Mouse (Mus musculus) heart, adult 2 months (tissue): Measurements from ENCODE around the gene Eef1b2. TPM values are rescaled to one million over a fixed set of nuclear protein-coding genes. Genes with fewer than 3 reads are reported as not detected.
A peak's percentile ranks its signal among the peaks of the same experiment; 100 is the strongest.

Experiments
- DNase-seq, 2 experiments: peaks; one replicate each; pipeline ENCODE4 v3.0.0; 2021
- H3K27ac ChIP-seq: fragments of 200-600 bp; 2 replicates; pipeline ENCODE4 v1.8.1; 2022
- H3K27me3 ChIP-seq: fragments of 200-500 bp; 2 replicates; pipeline ENCODE4 v1.6.1; 2012; ENCODE audit warnings: mild to moderate bottlenecking, low read length, inconsistent platforms, mixed read lengths; ENCODE audit not compliant: control insufficient read depth, insufficient read depth
- H3K36me3 ChIP-seq: fragments of 200-500 bp; 2 replicates; pipeline ENCODE4 v1.6.1; 2012; ENCODE audit warnings: low read length, inconsistent platforms; ENCODE audit not compliant: control insufficient read depth, insufficient read depth
- H3K4me1 ChIP-seq: fragments of 200-500 bp; 2 replicates; pipeline ENCODE4 v1.6.1; 2011; ENCODE audit warnings: low read length; ENCODE audit not compliant: control insufficient read depth, insufficient read depth
- H3K4me3 ChIP-seq: fragments of 200-600 bp; 2 replicates; pipeline ENCODE4 v1.8.1; 2022
- H3K79me2 ChIP-seq: fragments of 200-500 bp; replicated peaks from 2 replicates; pipeline ENCODE4 v1.6.1; 2012; ENCODE audit warnings: mild to moderate bottlenecking, inconsistent platforms, low read length, moderate library complexity, mixed read lengths; ENCODE audit not compliant: control insufficient read depth, insufficient read depth
- H3K9ac ChIP-seq: fragments of 200-500 bp; 2 replicates; pipeline ENCODE4 v1.6.1; 2012; ENCODE audit warnings: low read depth, mild to moderate bottlenecking, control low read depth, inconsistent platforms, low read length, mixed read lengths
- CTCF ChIP-seq: fragments of 200-600 bp; IDR thresholded peaks from 2 replicates; pipeline ENCODE4 v1.8.1; 2022; ENCODE audit warnings: antibody characterized with exemption, mild to moderate bottlenecking, moderate library complexity
- EP300 ChIP-seq: fragments of 200-500 bp; IDR thresholded peaks from 2 replicates; pipeline ENCODE4 v1.6.1; 2011; ENCODE audit warnings: low read depth, low read length, control low read depth; ENCODE audit not compliant: insufficient read depth
- POLR2A ChIP-seq: fragments of 200-500 bp; IDR thresholded peaks from 2 replicates; pipeline ENCODE4 v1.6.1; 2011; ENCODE audit warnings: mild to moderate bottlenecking, low read depth, low read length, control low read depth; ENCODE audit not compliant: insufficient read depth
- WGBS: fragments of 180-500 bp; shearing (Covaris S2); methylation state at CpG from one replicate; pipeline ENCODE4 v1.1.7; 2018; 5-methylcytosine and 5-hydroxymethylcytosine counted together
- intact Hi-C: fragments of 180-260 bp; cut with DNase I; formaldehyde crosslinking; loops from one replicate; pipeline ENCODE4 v1.15.1; 2025
- microRNA-seq, 2 experiments: library from miRNA; unstranded; fragments of <30 nt; microRNA quantifications; one replicate each; pipeline ENCODE4 v1.2.0; 2021
- polyA plus RNA-seq: library from polyadenylated mRNA; depleted of rRNA; stranded (reverse); fragments of >200 nt; gene quantifications from 2 replicates; pipeline ENCODE4 v1.2.3, GENCODE M21; 2012; rRNA removed
- total RNA-seq, 2 experiments: library from RNA; stranded (reverse); gene quantifications; 2 replicates each; pipeline ENCODE4 v1.2.3; 2021

The Eef1b2 gene
- total and polyA plus RNA-seq, 3 experiments = 149 to 481 (median 414) TPM

GRCm38 (mm10) chr1:63214631-63215030 is 38.0 kb downstream of the Eef1b2 start:
- H3K79me2 ChIP-seq = no peaks in the 10 kb centered on the region
- intact Hi-C loops = no loop called here
- peak overlapping the region; percentile 62 for H3K27ac ChIP-seq
- TF ChIP-seq POLR2A = no peak
- no peak for TF ChIP-seq EP300
- TF ChIP-seq CTCF = no peak
- H3K27me3 ChIP-seq = 0 out of 2 replicates have a peak, but pooled peaks cover 2% of the 10 kb centered on the region
- 45% methylated on average over 7 of the region's 7 CpGs for WGBS
- no peak overlapping the region for H3K4me3 ChIP-seq
- H3K9ac ChIP-seq = no peak overlapping the region
- no peak for DNase-seq
- no peaks in the 10 kb centered on the region for H3K36me3 ChIP-seq
- peaks cover 2% of the 10 kb centered on the region; the same call in 1 of the 2 replicates for H3K4me1 ChIP-seq

- peak; percentile 11; the same call in 1 of the 2 replicates for TF ChIP-seq CTCF
- no peak for TF ChIP-seq EP300
- Histone ChIP-seq H3K9ac (no peak overlapping the region), H3K27ac (no peak overlapping the region), H3K4me1 (0 out of 2 replicates have a peak, but pooled peaks cover 1% of the 10 kb centered on the region), H3K79me2 (no peaks in the 10 kb centered on the region), H3K36me3 (no peaks in the 10 kb centered on the region), H3K4me3 (no peak overlapping the region), H3K27me3 (no peaks in the 10 kb centered on the region)
- 94% methylated on average over 4 of the region's 4 CpGs for WGBS
- intact Hi-C loops = no loop called here
- no peak for DNase-seq
Observed at GRCm38 (mm10) chr1:63219277-63219676, 42.7 kb downstream of the Eef1b2 start.

- H3K79me2 ChIP-seq = no peaks in the 10 kb centered on the region
- no peaks in the 10 kb centered on the region for H3K27me3 ChIP-seq
- WGBS = 51% methylated on average over 4 of the region's 4 CpGs
- H3K4me3 ChIP-seq = no peak overlapping the region
- no peaks in the 10 kb centered on the region for H3K4me1 ChIP-seq
- no peak overlapping the region for H3K27ac ChIP-seq
- DNase-seq = no peak
- H3K9ac ChIP-seq = no peak overlapping the region
- no peak for TF ChIP-seq EP300
- no peak for TF ChIP-seq POLR2A
- TF ChIP-seq CTCF = no peak
- intact Hi-C loops = no loop called here
- no peaks in the 10 kb centered on the region for H3K36me3 ChIP-seq
Observed at GRCm38 (mm10) chr1:63225009-63225408, 48.4 kb downstream of the Eef1b2 start.

GRCm38 (mm10) chr1:63225890-63226289 is 49.3 kb downstream of the Eef1b2 start:
- Histone ChIP-seq H3K27ac (no peak overlapping the region), H3K4me1 (no peaks in the 10 kb centered on the region), H3K4me3 (no peak overlapping the region), H3K79me2 (no peaks in the 10 kb centered on the region), H3K27me3 (no peaks in the 10 kb centered on the region), H3K36me3 (no peaks in the 10 kb centered on the region), H3K9ac (no peak overlapping the region)
- intact Hi-C loops = no loop called here
- TF ChIP-seq POLR2A = no peak
- no peak for TF ChIP-seq CTCF
- TF ChIP-seq EP300 = no peak
- DNase-seq = no peak
- WGBS = 17% methylated on average over 7 of the region's 7 CpGs

- no peak overlapping the region for H3K27ac ChIP-seq
- H3K27me3 ChIP-seq = no peaks in the 10 kb centered on the region
- H3K36me3 ChIP-seq = no peaks in the 10 kb centered on the region
- no peak overlapping the region for H3K4me3 ChIP-seq
- no peaks in the 10 kb centered on the region for H3K4me1 ChIP-seq
- no peak overlapping the region for H3K9ac ChIP-seq
- intact Hi-C loops = no loop called here
- WGBS = 80% methylated on average over 5 of the region's 5 CpGs
- TF ChIP-seq EP300 (no peak), POLR2A (no peak), CTCF (no peak)
- no peaks in the 10 kb centered on the region for H3K79me2 ChIP-seq
- no peak for DNase-seq
Observed at GRCm38 (mm10) chr1:63227241-63227640, 50.6 kb downstream of the Eef1b2 start.

Small RNAs within 50 kb of the gene (microRNA-seq; reads per million reads assigned to microRNA genes)
- 0 reads per million in 2 experiments for gene Gm24557
- gene Gm27512 = 0 reads per million in 2 experiments

Other genes starting within 250 kb of the Eef1b2 start
- gene Ino80d, start 62.2 kb upstream of the Eef1b2 start, total RNA-seq = 10 to 100 TPM; 16.6 to 18.4 TPM
- gene Ino80d, start 62.2 kb upstream of the Eef1b2 start, polyA plus RNA-seq = 6.5 and 9.1 TPM in 2 replicates
- gene Ndufs1, start within 50 bp of the Eef1b2 start, total RNA-seq = 100 to 1,000 TPM; 746 to 840 TPM
- gene Ndufs1, start within 50 bp of the Eef1b2 start, polyA plus RNA-seq = 295 and 563 TPM in 2 replicates
- gene Gpr1, start 37.7 kb downstream of the Eef1b2 start, total RNA-seq = under 1 TPM; 0.16 to 0.50 TPM
- 0.31 and 0.88 TPM in 2 replicates for gene Gpr1, start 37.7 kb downstream of the Eef1b2 start, polyA plus RNA-seq
- gene Zdbf2, start 96.4 kb downstream of the Eef1b2 start, total RNA-seq = under 1 TPM; 0.29 to 0.41 TPM
- 0.04 and 0.23 TPM in 2 replicates for gene Zdbf2, start 96.4 kb downstream of the Eef1b2 start, polyA plus RNA-seq